Mouse (Mus musculus) heart, adult 2 months (tissue): ENCODE measurements around the gene Gpr141.

Experiments
- CTCF ChIP-seq: fragments of 200-600 bp; IDR thresholded peaks from 2 replicates; pipeline ENCODE4 v1.8.1; 2022; ENCODE audit warnings: antibody characterized with exemption, mild to moderate bottlenecking, moderate library complexity
- POLR2A ChIP-seq: fragments of 200-500 bp; IDR thresholded peaks from 2 replicates; pipeline ENCODE4 v1.6.1; 2011; ENCODE audit warnings: mild to moderate bottlenecking, low read depth, low read length, control low read depth; ENCODE audit not compliant: insufficient read depth

GRCm38 (mm10) chr13:19841615-19842014 lies 17.6 kb upstream of the Gpr141 start:
- no peak for TF ChIP-seq CTCF
- TF ChIP-seq POLR2A: no peak
